Mouse (Mus musculus): ENCODE results near the gene Rpl10a. TPM values are rescaled to one million over a fixed set of nuclear protein-coding genes. Genes with fewer than 3 reads are reported as not detected.
A peak's percentile ranks its signal among the peaks of the same experiment; 100 is the strongest.

Gene Rpl10a
- polyA plus RNA-seq, 1 experiment from 2014 or later, result 401 TPM

GRCm38 (mm10) chr17:28312232-28313211, 15.7 kb upstream of the Rpl10a start:
- Histone ChIP-seq H3K4me2 (ENCODE audit: low read length) (peak overlapping the region; percentile 87), H3K27me3 (ENCODE audit: control insufficient read depth, insufficient read depth, low read length) (no peaks in the 10 kb centered on the region), H3K4me3 (replicated peaks; ENCODE audit: low read depth, low read length) (peak overlapping the region; percentile 76), H3K4me1 (ENCODE audit: control insufficient read depth, insufficient read depth, low read length) (peaks cover 10% of the 10 kb centered on the region; the same call in 1 of the 2 replicates), H3K9me3 (ENCODE audit: control insufficient read depth, low read length) (no peaks in the 10 kb centered on the region), H3K9ac (replicated peaks; ENCODE audit: low read length) (0 out of 2 replicates have a peak overlapping the region, but pooled peaks have one; percentile 6), H3K36me3 (ENCODE audit: control insufficient read depth, insufficient read depth, low read length) (peaks cover 18% of the 10 kb centered on the region), H3K27ac (replicated peaks; ENCODE audit: low read depth, low read length) (peak overlapping the region; percentile 84; the same call in 1 of the 2 replicates)
- WGBS, result 27% methylated on average over 17 of the region's 17 CpGs
- DNase-seq, result peak; percentile 32
- peak; percentile 18 for ATAC-seq (ENCODE audit: low FRiP score, low TSS enrichment)

GRCm38 (mm10) chr17:28313212-28313879, 14.9 kb upstream of the Rpl10a start, which contains the start of gene Fance:
Fance (plus strand) TSS chr17:28313519.
- H3K4me2 ChIP-seq (ENCODE audit: low read length), result peak within 1 kb of the TSS; percentile 87
- no peaks in the 10 kb centered on the region for H3K9me3 ChIP-seq (ENCODE audit: control insufficient read depth, low read length)
- H3K27me3 ChIP-seq (ENCODE audit: control insufficient read depth, insufficient read depth, low read length), result no peaks in the 10 kb centered on the region
- H3K4me3 ChIP-seq (replicated peaks; ENCODE audit: low read depth, low read length), result peak within 1 kb of the TSS; percentile 76
- DNase-seq (peak; percentile 99), ATAC-seq (ENCODE audit: low FRiP score, low TSS enrichment) (peak; percentile 97)
- H3K27ac ChIP-seq (replicated peaks; ENCODE audit: low read depth, low read length), result peak within 1 kb of the TSS; percentile 84
- peaks cover 23% of the 10 kb centered on the region for H3K36me3 ChIP-seq (ENCODE audit: control insufficient read depth, insufficient read depth, low read length)
- H3K9ac ChIP-seq (replicated peaks; ENCODE audit: low read length), result peak within 1 kb of the TSS; percentile 87
- peaks cover 10% of the 10 kb centered on the region; the same call in 1 of the 2 replicates for H3K4me1 ChIP-seq (ENCODE audit: control insufficient read depth, insufficient read depth, low read length)
- WGBS, result under 1% methylated on average over 69 of the region's 69 CpGs

DNA sequence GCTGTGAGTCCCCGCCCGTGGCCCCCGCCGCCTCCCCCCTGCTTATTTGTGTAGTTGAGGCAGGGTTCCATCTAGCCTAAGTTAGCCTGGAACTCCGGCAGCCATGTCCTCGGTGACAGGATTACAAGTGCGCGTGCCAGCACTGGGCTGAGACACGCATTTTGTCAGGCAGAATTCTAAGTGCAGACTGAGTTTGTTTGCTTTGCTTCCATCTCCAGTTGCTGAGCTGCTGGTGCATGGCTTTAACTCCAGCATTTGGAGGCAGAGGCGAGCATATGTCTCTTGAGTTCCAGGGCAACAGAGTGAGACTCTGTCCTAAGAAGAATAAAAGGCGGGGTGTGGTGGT, 14.4 kb upstream of the Rpl10a start:
- no peak for ATAC-seq (ENCODE audit: low FRiP score, low TSS enrichment)
- Histone ChIP-seq H3K9me3 (ENCODE audit: control insufficient read depth, low read length) (no peaks in the 10 kb centered on the region), H3K4me2 (ENCODE audit: low read length) (peak overlapping the region; percentile 87), H3K4me3 (replicated peaks; ENCODE audit: low read depth, low read length) (peak overlapping the region; percentile 76), H3K4me1 (ENCODE audit: control insufficient read depth, insufficient read depth, low read length) (peaks cover 10% of the 10 kb centered on the region; the same call in 1 of the 2 replicates), H3K36me3 (ENCODE audit: control insufficient read depth, insufficient read depth, low read length) (peaks cover 24% of the 10 kb centered on the region), H3K9ac (replicated peaks; ENCODE audit: low read length) (peak overlapping the region; percentile 87), H3K27ac (replicated peaks; ENCODE audit: low read depth, low read length) (peak overlapping the region; percentile 84), H3K27me3 (ENCODE audit: control insufficient read depth, insufficient read depth, low read length) (no peaks in the 10 kb centered on the region)
- 2% methylated on average over 11 of the region's 11 CpGs for WGBS
- peak; percentile 65 for DNase-seq

DNA sequence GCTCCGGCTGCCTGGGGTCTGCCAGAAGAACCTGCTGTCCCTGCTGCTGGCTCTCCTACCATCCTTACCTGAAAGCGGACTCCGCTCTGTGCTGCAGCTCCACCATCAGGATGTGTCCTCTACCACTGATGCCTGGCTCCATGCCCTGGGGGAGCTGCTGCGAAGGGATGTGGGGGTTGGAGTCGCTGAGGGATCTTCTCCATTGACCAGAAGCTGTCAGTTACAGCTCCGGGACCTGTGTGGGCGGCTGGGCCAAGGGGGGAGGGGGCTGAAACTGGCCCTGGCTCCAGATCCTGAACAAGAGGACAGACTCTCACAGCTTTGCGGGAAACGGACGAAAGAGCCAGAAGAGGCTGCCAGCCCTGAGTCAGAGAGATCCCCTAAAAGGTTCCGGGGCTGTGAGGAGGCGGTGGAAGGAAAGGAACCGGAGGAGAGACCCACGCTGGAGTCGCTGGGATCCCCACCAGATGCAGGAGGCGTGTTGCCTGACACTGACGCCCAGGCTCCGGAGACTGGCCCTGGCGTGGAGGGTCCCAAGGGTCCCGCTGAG, 12.6 kb upstream of the Rpl10a start:
- no peak for DNase-seq
- H3K4me3 ChIP-seq (replicated peaks; ENCODE audit: low read depth, low read length), result no peak overlapping the region
- no peak overlapping the region for H3K4me2 ChIP-seq (ENCODE audit: low read length)
- H3K27ac ChIP-seq (replicated peaks; ENCODE audit: low read depth, low read length), result no peak overlapping the region
- H3K9me3 ChIP-seq (ENCODE audit: control insufficient read depth, low read length), result no peaks in the 10 kb centered on the region
- WGBS, result 86% methylated on average over 20 of the region's 20 CpGs
- H3K4me1 ChIP-seq (ENCODE audit: control insufficient read depth, insufficient read depth, low read length), result peaks cover 10% of the 10 kb centered on the region; the same call in 1 of the 2 replicates
- H3K36me3 ChIP-seq (ENCODE audit: control insufficient read depth, insufficient read depth, low read length), result peaks cover 31% of the 10 kb centered on the region
- no peaks in the 10 kb centered on the region for H3K27me3 ChIP-seq (ENCODE audit: control insufficient read depth, insufficient read depth, low read length)
- no peak overlapping the region for H3K9ac ChIP-seq (replicated peaks; ENCODE audit: low read length)
- ATAC-seq (ENCODE audit: low FRiP score, low TSS enrichment), result no peak

DNA sequence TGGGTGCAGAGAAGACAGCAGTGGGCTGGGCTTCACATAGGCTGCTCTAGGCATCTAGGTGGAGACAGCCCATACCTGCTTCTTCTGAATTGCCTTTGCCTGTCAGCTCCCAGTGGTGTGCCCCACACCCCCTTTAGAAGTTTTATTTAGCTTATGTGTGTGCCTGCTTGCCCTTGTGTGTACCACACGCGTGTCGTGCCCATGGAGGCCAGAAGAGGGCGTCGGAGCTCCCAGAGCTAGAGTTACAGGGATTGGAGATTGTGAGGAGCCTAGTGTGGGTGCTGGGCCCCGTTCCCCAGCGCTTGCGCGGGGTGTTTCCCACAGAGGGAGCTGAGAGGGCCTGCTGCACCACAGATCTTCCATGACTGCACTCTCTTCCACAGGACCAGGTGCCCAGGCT, 11.8 kb upstream of the Rpl10a start:
- no peak overlapping the region for H3K27ac ChIP-seq (replicated peaks; ENCODE audit: low read depth, low read length)
- no peak for ATAC-seq (ENCODE audit: low FRiP score, low TSS enrichment)
- no peak for DNase-seq
- no peaks in the 10 kb centered on the region for H3K27me3 ChIP-seq (ENCODE audit: control insufficient read depth, insufficient read depth, low read length)
- no peak overlapping the region for H3K4me3 ChIP-seq (replicated peaks; ENCODE audit: low read depth, low read length)
- H3K4me2 ChIP-seq (ENCODE audit: low read length), result no peak overlapping the region
- WGBS, result 86% methylated on average over 9 of the region's 9 CpGs
- H3K4me1 ChIP-seq (ENCODE audit: control insufficient read depth, insufficient read depth, low read length), result peaks cover 10% of the 10 kb centered on the region; the same call in 1 of the 2 replicates
- H3K36me3 ChIP-seq (ENCODE audit: control insufficient read depth, insufficient read depth, low read length), result peaks cover 31% of the 10 kb centered on the region
- no peak overlapping the region for H3K9ac ChIP-seq (replicated peaks; ENCODE audit: low read length)
- H3K9me3 ChIP-seq (ENCODE audit: control insufficient read depth, low read length), result no peaks in the 10 kb centered on the region

DNA sequence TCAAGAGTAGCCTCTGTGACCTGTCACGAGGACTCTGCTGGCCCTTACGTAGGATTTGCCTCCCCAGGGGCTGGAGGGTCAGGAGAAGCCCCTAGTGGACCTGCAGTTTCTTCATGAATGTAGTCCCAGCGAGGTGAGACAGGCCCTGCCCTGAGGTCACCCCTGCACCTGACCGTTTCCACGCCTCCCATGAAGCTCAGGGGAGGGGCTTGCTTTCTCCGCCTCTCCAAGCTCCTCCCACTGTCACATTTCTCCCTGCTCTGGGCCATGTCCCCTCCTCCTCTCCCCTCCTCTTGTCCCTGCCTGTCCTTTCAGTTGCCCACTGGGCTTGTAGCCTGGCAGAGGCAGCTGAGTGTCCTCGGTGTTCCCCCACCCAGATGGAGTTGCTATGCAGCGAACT, 11.2 kb upstream of the Rpl10a start:
- H3K9me3 ChIP-seq (ENCODE audit: control insufficient read depth, low read length), result no peaks in the 10 kb centered on the region
- no peak overlapping the region for H3K9ac ChIP-seq (replicated peaks; ENCODE audit: low read length)
- peaks cover 31% of the 10 kb centered on the region for H3K36me3 ChIP-seq (ENCODE audit: control insufficient read depth, insufficient read depth, low read length)
- ATAC-seq (ENCODE audit: low FRiP score, low TSS enrichment) (no peak), DNase-seq (no peak)
- H3K27me3 ChIP-seq (ENCODE audit: control insufficient read depth, insufficient read depth, low read length), result no peaks in the 10 kb centered on the region
- H3K4me1 ChIP-seq (ENCODE audit: control insufficient read depth, insufficient read depth, low read length), result peaks cover 10% of the 10 kb centered on the region; the same call in 1 of the 2 replicates
- 61% methylated on average over 8 of the region's 8 CpGs for WGBS
- H3K27ac ChIP-seq (replicated peaks; ENCODE audit: low read depth, low read length), result no peak overlapping the region
- H3K4me3 ChIP-seq (replicated peaks; ENCODE audit: low read depth, low read length), result no peak overlapping the region
- H3K4me2 ChIP-seq (ENCODE audit: low read length), result no peak overlapping the region

GRCm38 (mm10) chr17:28317725-28318124, 10.5 kb upstream of the Rpl10a start:
- DNase-seq, result no peak
- Histone ChIP-seq H3K36me3 (ENCODE audit: control insufficient read depth, insufficient read depth, low read length) (peaks cover 34% of the 10 kb centered on the region), H3K4me3 (replicated peaks; ENCODE audit: low read depth, low read length) (no peak overlapping the region), H3K4me1 (ENCODE audit: control insufficient read depth, insufficient read depth, low read length) (peaks cover 10% of the 10 kb centered on the region; the same call in 1 of the 2 replicates), H3K27me3 (ENCODE audit: control insufficient read depth, insufficient read depth, low read length) (no peaks in the 10 kb centered on the region), H3K9me3 (ENCODE audit: control insufficient read depth, low read length) (no peaks in the 10 kb centered on the region), H3K9ac (replicated peaks; ENCODE audit: low read length) (no peak overlapping the region), H3K4me2 (ENCODE audit: low read length) (no peak overlapping the region), H3K27ac (replicated peaks; ENCODE audit: low read depth, low read length) (no peak overlapping the region)
- WGBS, result 84% methylated on average over 9 of the region's 9 CpGs
- no peak for ATAC-seq (ENCODE audit: low FRiP score, low TSS enrichment)

- H3K27ac ChIP-seq (replicated peaks; ENCODE audit: low read depth, low read length), result no peak overlapping the region
- peaks cover 36% of the 10 kb centered on the region for H3K36me3 ChIP-seq (ENCODE audit: control insufficient read depth, insufficient read depth, low read length)
- WGBS, result 96% methylated on average over 4 of the region's 4 CpGs
- no peaks in the 10 kb centered on the region for H3K27me3 ChIP-seq (ENCODE audit: control insufficient read depth, insufficient read depth, low read length)
- ATAC-seq (ENCODE audit: low FRiP score, low TSS enrichment), result no peak
- no peak overlapping the region for H3K9ac ChIP-seq (replicated peaks; ENCODE audit: low read length)
- H3K4me2 ChIP-seq (ENCODE audit: low read length), result no peak overlapping the region
- no peaks in the 10 kb centered on the region for H3K4me1 ChIP-seq (ENCODE audit: control insufficient read depth, insufficient read depth, low read length)
- H3K9me3 ChIP-seq (ENCODE audit: control insufficient read depth, low read length), result no peaks in the 10 kb centered on the region
- H3K4me3 ChIP-seq (replicated peaks; ENCODE audit: low read depth, low read length), result no peak overlapping the region
- no peak for DNase-seq
Observed at GRCm38 (mm10) chr17:28321700-28322099, 6.6 kb upstream of the Rpl10a start.
